Mouse (Mus musculus) adipocyte (in vitro differentiated cells): ENCODE data around the gene Sprr2e.
A peak's percentile ranks its signal among the peaks of the same experiment; 100 is the strongest.

Source experiments
- DNase-seq: peaks from one replicate; pipeline ENCODE4 v3.0.0-alpha.2; 2016; ENCODE audit warnings: low spot score

Sprr2e gene

DNA sequence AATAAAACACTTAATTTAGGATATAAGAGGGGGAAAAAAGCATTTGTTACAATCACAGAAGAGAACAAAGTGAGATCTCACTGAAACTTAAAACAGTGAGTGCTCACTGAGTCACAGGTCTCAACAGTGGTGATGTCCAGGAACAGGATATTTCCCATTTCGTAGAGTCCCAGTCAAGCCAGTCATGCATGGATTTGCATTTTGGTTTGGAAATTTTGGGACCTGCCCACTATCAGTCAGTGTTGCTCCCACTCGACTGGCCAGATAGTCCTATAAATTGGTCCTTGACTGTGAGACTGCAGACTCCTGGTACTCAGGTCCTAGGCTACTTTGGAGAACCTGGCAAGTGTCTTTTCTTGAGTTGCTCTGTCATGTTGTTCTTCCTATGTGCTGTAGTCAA lies at the start of gene Sprr2e:
TSS of gene Sprr2e (plus strand) at position 301 of the 400 bp plus-strand sequence.
- no peak for DNase-seq

DNA sequence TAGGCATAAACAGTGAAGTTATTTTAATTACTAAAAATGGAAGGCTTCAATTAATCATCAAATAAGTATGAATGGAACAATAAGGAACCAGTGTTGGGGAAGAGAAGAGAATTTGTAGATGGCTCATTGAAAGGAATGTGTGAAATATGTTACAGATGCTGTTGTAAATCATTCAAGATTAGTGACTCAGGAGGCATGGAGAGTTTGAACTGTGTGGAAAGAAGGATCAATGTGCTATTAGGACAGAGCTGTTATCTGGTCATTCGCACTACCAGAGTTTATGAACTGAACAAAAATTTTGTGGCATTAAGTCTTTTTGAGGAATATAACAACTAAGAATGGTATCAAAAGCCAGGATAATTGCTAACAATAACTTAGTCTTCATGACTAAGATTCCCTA lies 44.5 kb upstream of the Sprr2e start:
- no peak for DNase-seq

DNA sequence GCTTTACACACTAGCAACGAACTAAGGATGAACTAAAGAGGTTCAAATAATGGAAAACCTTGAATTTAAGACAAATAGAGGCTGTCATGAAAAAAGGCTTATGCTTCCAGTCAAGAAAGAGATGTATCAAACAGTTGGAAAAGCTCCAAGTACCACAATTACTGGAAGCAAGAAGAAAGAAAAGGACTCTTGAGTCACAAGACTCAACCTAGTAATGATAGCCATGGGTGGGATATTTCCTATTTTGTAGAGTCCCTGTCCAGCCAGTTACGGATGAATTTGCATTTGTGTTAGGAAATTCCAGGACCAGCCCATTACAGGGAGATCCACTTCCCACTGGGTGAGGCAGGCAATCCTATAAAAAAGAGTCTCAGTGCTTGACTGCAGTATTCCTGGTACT lies 35.6 kb upstream of the Sprr2e start, which contains the start of gene Sprr2b:
TSS of gene Sprr2b (plus strand) at position 301 of the 400 bp plus-strand sequence.
- no peak for DNase-seq

DNA sequence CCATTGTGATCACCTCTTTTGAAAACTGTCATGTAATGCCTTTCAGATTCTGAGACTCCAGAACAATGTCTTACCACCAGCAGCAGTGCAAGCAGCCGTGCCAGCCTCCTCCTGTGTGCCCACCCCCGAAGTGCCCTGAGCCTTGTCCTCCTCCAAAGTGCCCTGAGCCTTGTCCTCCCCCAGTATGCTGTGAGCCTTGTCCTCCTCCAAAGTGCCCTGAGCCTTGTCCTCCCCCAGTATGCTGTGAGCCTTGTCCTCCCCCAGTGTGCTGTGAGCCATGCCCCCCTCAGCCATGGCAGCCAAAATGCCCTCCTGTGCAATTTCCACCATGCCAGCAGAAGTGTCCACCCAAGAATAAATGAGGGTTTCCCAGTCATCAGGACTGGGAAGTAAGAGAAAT lies 34.6 kb upstream of the Sprr2e start:
- DNase-seq: no peak

DNA sequence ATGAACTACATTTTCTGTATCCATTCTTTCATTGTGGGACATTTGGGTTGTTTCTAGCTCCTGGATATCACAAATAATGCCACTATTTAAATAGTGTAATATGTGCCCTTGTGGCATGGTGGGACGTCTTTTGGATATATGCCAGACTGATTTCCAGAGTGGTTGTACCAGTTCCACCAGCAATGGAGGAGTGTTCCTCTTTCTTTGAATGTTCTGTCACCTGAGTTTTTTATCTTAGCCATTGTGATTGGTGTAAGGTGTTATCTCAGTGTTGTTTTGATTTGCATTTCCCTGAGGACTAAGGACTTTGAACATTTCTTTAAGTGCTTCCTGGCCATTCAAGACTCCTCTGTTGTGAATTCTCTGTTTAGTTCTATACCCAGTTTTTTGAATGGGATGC lies 15.7 kb upstream of the Sprr2e start:
- no peak for DNase-seq

DNA sequence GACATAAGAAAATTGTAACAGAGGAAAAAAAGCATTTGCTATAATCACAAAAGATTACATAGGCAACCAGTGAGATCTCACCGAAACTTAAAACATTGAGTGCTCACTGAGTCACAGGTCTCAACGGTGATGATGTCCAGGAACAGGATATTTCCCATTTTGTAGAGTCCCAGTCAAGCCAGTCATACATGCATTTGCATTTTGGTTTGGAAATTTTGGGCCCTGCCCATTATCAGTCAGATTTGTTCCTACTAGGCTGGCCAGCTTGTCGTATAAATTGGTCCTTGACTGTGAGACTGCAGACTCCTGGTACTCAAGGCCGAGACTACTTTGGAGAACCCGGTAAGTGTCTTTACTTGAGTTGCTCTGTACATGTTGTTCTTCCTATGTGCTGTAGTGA lies 13.1 kb upstream of the Sprr2e start, which contains the start of gene Sprr2d:
TSS of gene Sprr2d (plus strand) at position 301 of the 400 bp plus-strand sequence.
- no peak for DNase-seq

DNA sequence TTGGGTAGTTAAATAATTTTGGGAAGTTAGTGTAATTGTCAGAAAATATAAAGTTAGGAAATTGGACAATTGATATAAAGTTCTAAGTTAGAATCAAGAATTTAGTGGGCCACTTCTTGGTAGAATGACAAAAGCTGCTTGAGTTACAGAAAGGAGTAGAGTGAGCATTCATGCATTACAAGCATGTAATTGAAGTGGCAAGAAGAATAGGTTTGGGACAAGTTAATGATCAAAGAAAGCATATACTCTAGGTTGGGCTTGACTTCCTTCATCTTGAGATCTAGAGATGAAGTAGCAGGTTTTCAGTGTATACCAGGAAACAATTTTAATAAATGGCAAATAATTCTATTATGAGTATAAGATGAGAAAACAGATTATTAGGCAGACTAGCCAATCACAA lies 9.7 kb downstream of the Sprr2e start:
- DNase-seq: no peak

DNA sequence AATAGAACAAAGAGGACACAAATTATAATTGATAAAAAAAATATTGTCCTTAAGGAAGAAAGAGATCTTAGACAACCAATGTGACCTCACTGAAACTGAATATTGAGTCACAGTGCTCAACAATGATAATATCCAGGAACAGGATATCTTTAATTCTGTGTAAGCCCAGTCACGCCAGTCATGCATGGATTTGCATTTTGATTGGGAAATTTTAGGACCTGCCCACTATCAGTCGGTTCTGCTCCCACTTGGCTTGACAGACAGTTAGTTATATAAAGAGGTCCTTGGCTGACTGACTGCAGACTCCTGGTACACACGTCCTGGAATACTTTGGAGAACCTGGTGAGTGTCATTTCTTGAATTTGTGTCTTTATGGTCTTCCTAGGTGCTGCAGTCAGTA lies 12.9 kb downstream of the Sprr2e start, which contains the start of gene Sprr2f:
TSS of gene Sprr2f (plus strand) at position 301 of the 400 bp plus-strand sequence.
- DNase-seq: no peak

DNA sequence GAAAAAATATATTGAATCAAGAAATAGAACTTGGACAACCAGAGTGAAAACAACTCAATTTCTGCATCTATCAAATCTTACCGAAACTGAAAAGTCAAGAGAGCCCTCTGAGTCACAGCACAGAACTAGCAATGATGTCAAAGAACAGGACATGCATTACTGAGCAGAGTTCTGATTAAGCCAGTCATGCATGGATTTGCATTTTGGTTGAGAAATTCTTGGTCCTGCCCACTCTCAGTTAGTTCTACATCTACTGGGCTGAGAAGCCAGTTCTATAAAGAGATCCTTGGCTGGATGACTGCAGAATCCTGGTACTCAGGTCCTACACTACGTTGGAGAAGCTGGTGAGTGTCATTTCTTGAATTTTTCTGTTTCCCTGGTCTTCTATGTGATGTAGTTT lies 21.7 kb downstream of the Sprr2e start:
- DNase-seq: no peak

DNA sequence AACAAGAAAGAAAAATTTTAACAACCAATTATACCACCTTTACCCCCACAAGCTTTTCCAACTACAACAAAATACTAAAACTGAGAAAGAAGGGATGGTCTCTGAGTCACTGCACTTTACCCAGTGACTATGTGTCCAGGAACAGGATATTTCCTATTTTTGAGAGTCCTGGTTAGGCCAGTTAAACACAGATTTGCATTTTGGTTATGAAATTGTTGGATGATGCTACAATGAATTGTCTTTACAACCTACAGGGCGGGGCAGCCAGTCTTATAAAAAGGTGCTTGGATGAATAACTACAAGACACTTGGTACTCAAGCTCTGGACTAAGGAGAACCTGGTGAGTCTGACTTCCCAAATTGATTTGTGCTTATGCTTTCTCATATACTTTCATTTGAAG lies 33.4 kb downstream of the Sprr2e start, which contains the start of gene Sprr2h:
TSS of gene Sprr2h (plus strand) at position 301 of the 400 bp plus-strand sequence.
- no peak for DNase-seq

DNA sequence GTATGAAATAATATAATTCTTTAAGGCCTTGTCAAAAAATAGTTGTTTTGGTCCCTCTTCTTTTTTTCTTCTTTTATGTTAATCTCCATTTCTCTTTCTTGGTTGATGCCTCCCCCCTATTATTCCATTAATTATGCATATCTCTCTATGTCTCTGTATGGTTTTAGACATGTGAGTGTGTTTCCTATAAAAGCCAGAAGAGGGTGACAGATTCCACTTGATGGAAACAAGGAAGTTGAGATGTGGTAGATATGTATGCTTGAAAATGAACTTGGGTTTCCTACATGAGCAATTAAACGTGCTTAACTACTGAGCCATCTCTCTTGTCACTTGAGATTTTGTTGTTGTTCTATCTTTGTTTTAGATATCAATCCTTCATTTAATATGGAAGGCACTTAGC lies 42.4 kb downstream of the Sprr2e start:
- peak; percentile 62 for DNase-seq
